Mouse (Mus musculus) left cerebral cortex, postnatal 10 days (tissue): ENCODE data around the gene Rnase10. TPM values are rescaled to one million over a fixed set of nuclear protein-coding genes. Genes with fewer than 3 reads are reported as not detected.
A peak's percentile ranks its signal among the peaks of the same experiment; 100 is the strongest.
"Not testable (repeated sequence)": the region's sequence is repeated elsewhere in the genome, so short reads cannot be mapped to it uniquely, and the experiment has no call there.

Experiments
- DNase-seq, 2 experiments: peaks; one replicate each; pipeline ENCODE4 v3.0.0; 2021 to 2022; ENCODE audit warnings: low spot score in 2 of 2, mixed read lengths in 1 of 2; ENCODE audit errors: extremely low spot score in 1 of 2
- intact Hi-C: fragments of 180-260 bp; cut with DNase I; formaldehyde crosslinking; loops from one replicate; pipeline ENCODE4 v1.15.1; 2025
- total RNA-seq, 2 experiments: library from RNA; stranded (reverse); gene quantifications; 2 replicates each; pipeline ENCODE4 v1.2.3; 2021

Gene Rnase10
- under 1 TPM in 1 of 2 experiments, not detected in 1; 0.30 TPM for total RNA-seq

GRCm38 (mm10) chr14:51007152-51007801 lies at the start of gene Rnase10:
Gene Rnase10, plus strand, starts transcription at chr14:51007751.
- intact Hi-C loops, result no loop called here
- no peak for DNase-seq

GRCm38 (mm10) chr14:50958289-50958995 lies 49.1 kb upstream of the Rnase10 start:
- DNase-seq, intact Hi-C loops: not testable (repeated sequence)

GRCm38 (mm10) chr14:50968216-50968980 lies 39.2 kb upstream of the Rnase10 start:
- intact Hi-C loops, result no loop called here
- DNase-seq, result no peak

GRCm38 (mm10) chr14:50969041-50969440 lies 38.5 kb upstream of the Rnase10 start:
- intact Hi-C loops, result no loop called here
- DNase-seq, result no peak

GRCm38 (mm10) chr14:50969558-50970544 lies 37.7 kb upstream of the Rnase10 start:
- intact Hi-C loops, result loop anchor here (10.0 kb wide), 1 partner anchor 95 kb away; no protein-coding TSS in a partner anchor
- peak; percentile 50 to 69 for DNase-seq

GRCm38 (mm10) chr14:50970822-50971221 lies 36.7 kb upstream of the Rnase10 start:
- intact Hi-C loops, result loop anchor here (10.0 kb wide), 1 partner anchor 94 kb away; no protein-coding TSS in a partner anchor
- no peak for DNase-seq

GRCm38 (mm10) chr14:50973054-50973453 lies 34.5 kb upstream of the Rnase10 start:
- not testable (repeated sequence) for DNase-seq
- intact Hi-C loops, result loop anchor here (10.0 kb wide), 1 partner anchor 92 kb away; no protein-coding TSS in a partner anchor

- intact Hi-C loops, result loop anchor here (10.0 kb wide), 1 partner anchor 91 kb away; no protein-coding TSS in a partner anchor
Observed at GRCm38 (mm10) chr14:50973700-50974099, 33.9 kb upstream of the Rnase10 start.

GRCm38 (mm10) chr14:50975001-50975400 lies 32.5 kb upstream of the Rnase10 start:
- intact Hi-C loops, result loop anchor here (10.0 kb wide), 1 partner anchor 90 kb away; no protein-coding TSS in a partner anchor
- DNase-seq, result no peak

More at GRCm38 (mm10) chr14:50973700-50974099, 33.9 kb upstream of the Rnase10 start:
- no peak for DNase-seq

GRCm38 (mm10) chr14:50976674-50977073 lies 30.9 kb upstream of the Rnase10 start:
- DNase-seq, result no peak
- intact Hi-C loops, result loop anchor here (2.0 to 10.0 kb wide), 2 partner anchors 32 to 88 kb away; no protein-coding TSS in a partner anchor

GRCm38 (mm10) chr14:50978451-50978850 lies 29.1 kb upstream of the Rnase10 start:
- DNase-seq, result not testable (repeated sequence)
- intact Hi-C loops, result loop anchor here (10.0 kb wide), 1 partner anchor 86 kb away; no protein-coding TSS in a partner anchor

- DNase-seq, result no peak
- intact Hi-C loops, result loop anchor here (10.0 kb wide), 1 partner anchor 85 kb away; no protein-coding TSS in a partner anchor
Observed at GRCm38 (mm10) chr14:50979631-50980030, 27.9 kb upstream of the Rnase10 start.

GRCm38 (mm10) chr14:50981207-50981606 lies 26.3 kb upstream of the Rnase10 start:
- intact Hi-C loops, result no loop called here
- no peak for DNase-seq

GRCm38 (mm10) chr14:50981837-50982236 lies 25.7 kb upstream of the Rnase10 start:
- intact Hi-C loops, result no loop called here
- no peak for DNase-seq

- no peak for DNase-seq
- intact Hi-C loops, result no loop called here
Observed at GRCm38 (mm10) chr14:50987668-50988067, 19.9 kb upstream of the Rnase10 start.

- intact Hi-C loops, result no loop called here
- DNase-seq, result no peak
Observed at GRCm38 (mm10) chr14:50991037-50991436, 16.5 kb upstream of the Rnase10 start.

GRCm38 (mm10) chr14:50997088-50997487 lies 10.5 kb upstream of the Rnase10 start:
- no peak for DNase-seq
- intact Hi-C loops, result no loop called here
